Mouse (Mus musculus) urinary bladder, postnatal 14 days (tissue): ENCODE measurements around the gene Usp37.

Source experiments
- DNase-seq: peaks from one replicate; pipeline ENCODE4 v3.0.0; 2021; ENCODE audit warnings: low spot score

Gene Usp37

GRCm38 (mm10) chr1:74460273-74460672 is 83.8 kb downstream of the Usp37 start:
- peak; percentile 50 for DNase-seq

- peak; percentile 20 for DNase-seq
These were observed 91.5 kb downstream of the Usp37 start for GRCm38 (mm10) chr1:74452611-74453045.

GRCm38 (mm10) chr1:74444538-74444937 is 99.5 kb downstream of the Usp37 start:
- no peak for DNase-seq

GRCm38 (mm10) chr1:74439166-74439876 is 104.8 kb downstream of the Usp37 start:
- no peak for DNase-seq

- peak; percentile 67 for DNase-seq
These were observed 106.2 kb downstream of the Usp37 start for GRCm38 (mm10) chr1:74437702-74438427.

- no peak for DNase-seq
These were observed 108.5 kb downstream of the Usp37 start for GRCm38 (mm10) chr1:74435563-74435962.

- DNase-seq = no peak
These were observed 109.5 kb downstream of the Usp37 start for GRCm38 (mm10) chr1:74434596-74434995.

- no peak for DNase-seq
These were observed 110.9 kb downstream of the Usp37 start for GRCm38 (mm10) chr1:74433220-74433619.

- no peak for DNase-seq
These were observed 118.2 kb downstream of the Usp37 start for GRCm38 (mm10) chr1:74425845-74426244.

- no peak for DNase-seq
These were observed 120.9 kb downstream of the Usp37 start for GRCm38 (mm10) chr1:74423147-74423546.

- DNase-seq = no peak
These were observed 124.7 kb downstream of the Usp37 start for GRCm38 (mm10) chr1:74419440-74419794.

- no peak for DNase-seq
These were observed 125.2 kb downstream of the Usp37 start for GRCm38 (mm10) chr1:74418747-74419439.

GRCm38 (mm10) chr1:74415143-74415542 is 128.9 kb downstream of the Usp37 start:
- DNase-seq = no peak

- no peak for DNase-seq
These were observed 131.4 kb downstream of the Usp37 start for GRCm38 (mm10) chr1:74412711-74413110.

GRCm38 (mm10) chr1:74411753-74412325 is 132.2 kb downstream of the Usp37 start:
- no peak for DNase-seq

GRCm38 (mm10) chr1:74408589-74409504 is 135.2 kb downstream of the Usp37 start, which contains the start of gene Vil1:
Vil1 (plus strand) TSS chr1:74409376.
- DNase-seq = no peak

GRCm38 (mm10) chr1:74404206-74404605 is 139.9 kb downstream of the Usp37 start:
- no peak for DNase-seq

GRCm38 (mm10) chr1:74401015-74401702 is 142.9 kb downstream of the Usp37 start:
- no peak for DNase-seq

GRCm38 (mm10) chr1:74400531-74400930 is 143.6 kb downstream of the Usp37 start:
- DNase-seq = no peak

GRCm38 (mm10) chr1:74397919-74398451 is 146.1 kb downstream of the Usp37 start:
- DNase-seq = peak; percentile 79
